Mouse (Mus musculus) kidney, adult 8-10 months (tissue): ENCODE measurements around the gene Sema5a.
A peak's percentile ranks its signal among the peaks of the same experiment; 100 is the strongest.

Source experiments
- DNase-seq, 2 experiments: peaks; one replicate each; pipeline ENCODE4 v3.0.0; 2022

Sema5a gene

GRCm38 (mm10) chr15:32568181-32568857, 323.7 kb downstream of the Sema5a start:
- peak in 1 of 2 experiments; percentile 6 for DNase-seq

DNA sequence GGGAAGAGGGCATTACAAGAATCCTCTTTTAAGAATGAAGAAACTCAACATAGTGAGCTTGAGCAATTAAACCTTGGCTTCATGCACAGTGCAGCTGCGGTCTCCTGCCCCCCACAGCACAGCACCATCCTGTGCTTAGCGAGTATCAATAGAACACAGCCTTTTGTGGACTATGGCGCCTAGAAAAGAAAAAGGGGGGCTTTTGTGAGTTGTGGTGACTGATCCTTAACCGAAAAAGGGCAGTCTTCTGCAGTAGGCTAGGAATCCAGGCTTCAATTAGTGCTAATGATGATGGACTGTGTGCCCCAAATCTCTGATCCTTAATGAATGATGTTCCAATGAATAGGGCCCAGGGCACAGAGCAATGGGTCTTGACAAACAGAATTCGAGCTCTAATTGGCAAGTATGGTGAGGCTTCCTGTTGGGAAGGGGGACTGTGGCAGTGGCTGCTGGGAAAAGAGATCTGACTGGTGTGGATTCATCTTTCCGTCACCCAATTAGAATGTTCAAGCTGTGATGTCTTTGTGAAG, 324.3 kb downstream of the Sema5a start:
- DNase-seq = no peak

DNA sequence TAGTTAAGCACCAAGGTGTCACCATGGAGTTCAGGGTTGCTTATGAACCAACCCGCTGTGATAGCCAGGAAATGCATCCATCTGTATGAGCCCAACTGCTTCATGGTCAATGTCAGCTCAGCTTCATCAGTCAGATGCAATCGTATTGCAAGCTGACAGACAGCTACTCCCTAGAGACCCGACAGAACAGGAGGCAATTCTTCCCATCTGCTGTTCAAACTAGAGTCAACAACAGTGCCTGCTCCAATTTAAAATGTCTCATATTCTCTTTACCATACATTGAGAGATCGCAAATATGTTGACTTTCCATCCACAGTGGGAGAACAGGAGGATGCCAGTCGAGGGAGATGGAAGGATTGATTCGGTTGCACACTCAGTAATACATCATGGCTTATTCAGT, 329.7 kb downstream of the Sema5a start:
- no peak for DNase-seq

GRCm38 (mm10) chr15:32575212-32575611, 330.6 kb downstream of the Sema5a start:
- DNase-seq = peak in 1 of 2 experiments; percentile 13

GRCm38 (mm10) chr15:32579351-32579750, 334.7 kb downstream of the Sema5a start:
- no peak for DNase-seq

DNA sequence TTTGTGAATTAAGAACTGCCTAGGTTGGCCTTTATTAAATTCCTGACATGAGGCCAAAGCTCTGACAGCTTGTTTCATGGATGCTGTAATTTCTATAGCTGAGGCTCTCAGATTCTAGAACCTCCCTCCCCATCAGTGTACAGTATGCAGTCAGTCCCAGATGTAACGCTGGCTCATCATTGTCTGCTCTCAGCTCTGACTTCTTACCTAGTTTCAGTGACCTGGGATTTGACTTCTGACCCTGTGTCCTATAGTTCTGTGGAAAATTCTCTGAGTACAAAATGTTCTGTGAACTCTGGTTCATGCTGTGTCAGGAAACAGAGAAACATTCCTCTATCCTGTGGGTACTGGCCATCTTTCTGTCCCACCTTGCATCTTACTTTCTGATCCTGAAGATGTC, 346.0 kb downstream of the Sema5a start:
- peak; percentile 7 to 17 for DNase-seq

DNA sequence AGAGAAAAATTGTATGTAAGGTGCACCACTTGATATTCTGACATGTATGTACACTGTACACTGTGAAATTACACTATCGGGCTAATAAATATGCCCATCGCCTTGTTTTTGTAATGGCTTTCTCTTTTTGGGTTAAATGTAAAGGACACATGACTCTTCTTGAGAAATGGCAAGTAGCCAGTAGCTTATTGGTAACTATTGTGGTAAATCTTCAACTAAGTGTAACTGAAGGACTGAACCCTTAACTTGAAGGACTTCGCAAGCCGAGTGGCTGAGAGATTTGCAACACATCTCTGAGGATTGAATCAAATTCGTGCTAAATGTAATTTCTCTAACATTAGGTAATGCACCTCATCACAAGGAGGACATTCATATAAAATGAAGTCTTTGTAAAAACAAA, 349.1 kb downstream of the Sema5a start:
- peak; percentile 8 to 64 for DNase-seq

DNA sequence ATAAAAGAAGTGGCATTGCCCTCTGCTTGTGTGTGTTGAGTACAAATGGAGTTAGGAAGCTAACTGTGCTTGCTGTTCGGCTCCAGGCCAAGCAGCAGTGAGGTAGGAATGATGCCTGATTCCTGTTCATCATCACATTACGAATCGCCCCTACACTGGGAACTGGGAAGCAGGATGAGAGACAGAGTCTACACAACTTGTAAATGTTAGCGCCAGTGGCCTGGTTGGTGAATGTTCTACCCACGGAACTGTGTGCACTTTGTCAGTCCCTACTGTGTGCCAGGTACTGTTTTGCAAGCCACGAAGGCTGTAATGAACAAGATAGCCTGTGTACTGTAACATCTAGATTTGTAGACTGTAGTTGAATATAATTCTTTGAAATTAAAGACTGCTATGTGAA, 352.0 kb downstream of the Sema5a start:
- DNase-seq = no peak

GRCm38 (mm10) chr15:32597189-32597588, 352.6 kb downstream of the Sema5a start:
- no peak for DNase-seq

DNA sequence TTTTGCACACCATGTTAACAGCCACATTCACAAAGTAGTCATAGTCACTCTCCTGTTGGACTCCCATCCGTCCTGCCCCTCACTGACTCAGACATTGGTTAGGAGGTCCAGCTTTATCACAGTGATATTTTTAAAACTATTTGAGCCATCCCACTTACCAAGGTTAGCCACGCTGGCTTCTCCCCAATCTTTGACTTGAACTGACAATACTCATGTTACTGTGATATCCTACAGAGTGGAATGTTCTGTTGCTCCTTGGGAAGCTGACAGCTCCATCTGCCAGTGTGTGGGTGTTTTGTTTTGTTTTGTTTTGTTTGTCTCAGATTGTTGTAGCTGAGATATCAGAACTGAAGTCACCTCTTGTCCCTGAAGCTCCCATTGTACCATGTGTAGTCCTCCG, 362.6 kb downstream of the Sema5a start:
- no peak for DNase-seq

GRCm38 (mm10) chr15:32610776-32611175, 366.2 kb downstream of the Sema5a start:
- peak; percentile 58 to 66 for DNase-seq

DNA sequence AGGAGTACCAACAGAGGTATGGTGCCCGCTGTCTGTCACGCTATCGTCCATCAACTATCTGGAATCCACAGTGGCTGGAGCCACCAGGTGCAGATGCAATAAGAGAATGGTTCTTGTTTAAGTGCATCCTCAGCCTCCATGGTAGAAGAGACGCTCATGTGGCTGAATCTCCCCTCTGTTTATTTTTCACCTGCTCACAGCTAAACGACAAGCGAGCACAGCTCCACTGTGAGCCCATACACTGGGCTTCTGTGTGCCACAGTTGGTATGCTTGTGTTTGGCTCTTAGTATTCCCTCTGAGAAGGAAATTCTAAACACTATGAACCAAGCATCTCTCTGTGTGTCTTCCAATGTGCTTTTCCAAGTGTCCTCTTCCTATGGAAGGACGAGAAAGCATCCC, 366.6 kb downstream of the Sema5a start:
- DNase-seq = no peak

DNA sequence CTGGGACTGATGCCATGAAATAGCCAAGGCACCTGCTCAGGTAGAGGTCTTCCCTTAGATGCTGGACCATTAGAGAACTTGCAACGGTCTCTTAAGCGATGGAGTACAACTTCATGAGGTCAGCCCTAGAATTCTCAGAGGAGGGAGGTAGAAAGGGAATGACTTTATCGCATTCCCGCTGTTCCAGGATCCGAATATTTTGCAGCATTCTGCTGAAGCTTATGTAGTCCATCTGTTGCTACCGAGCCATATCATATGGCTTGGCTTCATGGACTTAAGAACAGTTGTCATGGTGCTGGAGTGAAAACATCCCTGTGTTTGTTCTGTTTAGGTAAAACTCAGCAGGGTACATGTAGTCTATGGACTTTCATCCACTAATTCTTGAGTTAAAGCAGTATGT, 369.1 kb downstream of the Sema5a start:
- no peak for DNase-seq

DNA sequence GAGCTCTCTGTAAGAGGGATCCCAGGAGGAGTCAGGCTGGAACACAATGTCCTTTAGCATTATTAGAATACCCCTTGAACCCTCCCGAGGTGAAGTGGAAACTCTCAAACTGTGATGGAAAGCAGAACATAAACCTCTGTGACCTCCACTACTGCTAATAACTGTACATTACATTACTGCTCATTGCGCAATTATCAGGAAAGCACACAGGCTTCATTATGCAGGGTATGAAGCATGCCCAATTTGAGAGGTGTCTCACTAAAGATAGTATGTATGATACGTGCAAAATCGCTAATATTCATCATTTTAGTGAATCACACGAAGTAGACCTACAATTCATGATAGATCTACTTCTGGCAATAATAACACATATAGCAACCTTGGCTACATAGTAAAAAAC, 371.2 kb downstream of the Sema5a start:
- DNase-seq = no peak

- DNase-seq = no peak
These were observed 374.6 kb downstream of the Sema5a start for GRCm38 (mm10) chr15:32619199-32619598.

GRCm38 (mm10) chr15:32623037-32623739, 378.6 kb downstream of the Sema5a start:
- no peak for DNase-seq

DNA sequence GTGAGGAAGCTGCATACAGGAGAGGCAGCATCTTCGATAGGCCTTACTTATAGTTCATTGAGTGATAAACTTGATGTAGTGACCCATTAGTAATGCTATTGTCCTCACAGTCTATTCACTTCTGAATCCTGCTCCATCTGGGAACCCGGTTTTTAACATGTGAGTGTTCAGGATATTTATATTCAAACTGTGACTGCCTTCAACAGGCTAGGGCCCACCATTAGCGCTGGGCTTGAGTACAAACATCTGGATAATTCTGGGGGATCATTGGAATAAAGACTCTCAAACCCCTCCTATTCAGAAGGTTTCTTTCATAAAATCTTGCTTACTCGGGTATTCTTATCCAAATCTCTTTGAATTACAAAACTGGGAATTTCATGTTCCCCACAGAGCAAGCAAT, 379.5 kb downstream of the Sema5a start:
- DNase-seq = no peak

GRCm38 (mm10) chr15:32626031-32626430, 381.4 kb downstream of the Sema5a start:
- DNase-seq = no peak

DNA sequence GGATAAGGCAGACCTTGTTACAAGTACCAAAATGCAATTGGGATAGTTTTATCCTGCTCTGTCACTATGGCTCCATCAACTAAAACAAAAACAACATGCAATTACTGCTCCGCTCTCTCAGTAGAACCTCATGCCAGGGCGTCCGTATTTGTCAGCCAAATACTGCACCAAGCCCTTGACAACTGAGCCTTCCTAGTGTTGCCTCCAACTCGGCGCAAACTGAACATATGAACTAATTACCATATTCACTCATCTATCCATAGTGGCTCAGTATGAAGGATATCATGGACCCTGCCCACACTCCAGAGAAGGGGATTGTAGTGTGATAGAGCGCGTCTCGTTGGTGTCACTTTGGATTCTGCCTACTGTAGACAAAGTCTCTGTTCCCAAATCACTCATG, 389.1 kb downstream of the Sema5a start:
- DNase-seq = no peak

DNA sequence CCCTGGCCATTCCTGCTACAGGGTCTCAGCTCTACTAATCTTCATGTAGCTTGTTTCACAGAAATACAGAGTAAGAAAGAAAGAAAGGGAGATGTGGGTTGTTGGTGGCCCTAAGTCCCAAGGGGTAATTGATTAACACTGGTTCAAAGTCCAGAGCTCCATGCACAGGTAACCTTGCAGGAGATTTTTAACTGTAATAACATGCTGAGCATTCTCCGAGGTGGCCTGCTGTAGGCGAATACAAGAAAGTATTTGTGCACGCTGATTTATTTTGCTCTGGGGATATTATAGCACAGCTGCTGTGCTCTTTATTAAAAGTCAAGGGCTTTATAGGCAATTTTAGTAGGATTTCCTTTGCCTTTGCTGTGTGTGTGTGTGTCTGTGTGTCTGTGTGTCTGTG, 393.3 kb downstream of the Sema5a start:
- DNase-seq = peak; percentile 54 to 55

DNA sequence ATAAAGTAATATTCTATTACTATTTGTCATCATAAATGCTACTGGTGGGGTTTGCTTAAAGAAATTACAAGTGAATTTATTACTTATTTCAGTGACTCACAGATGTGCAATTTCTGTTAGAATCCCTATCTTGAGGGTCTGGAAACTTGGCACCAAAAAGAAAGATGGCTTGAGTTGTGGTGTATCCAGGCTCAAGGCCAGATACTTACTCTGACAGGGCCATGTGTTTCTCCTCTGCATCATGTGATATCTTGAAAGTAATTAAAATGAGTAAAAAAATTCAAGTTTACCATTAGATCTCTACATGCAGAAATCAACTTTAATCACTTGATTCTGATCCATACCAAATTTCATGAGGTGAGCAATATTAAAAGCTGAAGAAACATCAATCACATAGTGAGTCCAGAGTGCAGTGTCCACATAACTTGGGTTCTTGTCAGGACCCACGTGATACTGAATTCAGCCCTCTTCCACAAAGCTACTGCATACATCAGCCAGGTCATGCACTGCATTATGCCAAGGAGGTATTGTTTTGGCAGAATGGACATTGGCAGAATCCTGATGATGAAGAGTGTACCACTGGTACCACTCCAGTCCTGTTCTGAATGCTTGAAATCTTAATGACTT, 402.6 kb downstream of the Sema5a start:
- no peak for DNase-seq

DNA sequence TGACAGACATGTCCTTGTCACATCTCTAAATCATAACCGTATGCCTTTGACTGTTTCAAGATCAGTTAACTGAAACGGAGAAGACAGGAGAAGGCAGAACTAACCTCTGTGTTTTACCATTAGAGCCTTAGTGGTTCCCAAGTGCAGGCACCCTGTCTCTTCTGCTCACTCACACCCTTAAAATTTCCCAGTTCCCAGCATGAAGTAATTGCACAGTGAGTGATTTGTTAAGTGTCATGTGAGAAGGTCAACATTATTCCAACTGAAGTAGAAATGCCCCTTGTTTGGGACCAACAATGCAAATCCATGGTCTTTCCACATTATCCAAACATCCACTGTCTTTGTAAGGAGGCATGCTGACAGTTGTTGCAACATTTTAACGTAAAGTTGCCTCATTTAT, 409.4 kb downstream of the Sema5a start:
- no peak for DNase-seq

DNA sequence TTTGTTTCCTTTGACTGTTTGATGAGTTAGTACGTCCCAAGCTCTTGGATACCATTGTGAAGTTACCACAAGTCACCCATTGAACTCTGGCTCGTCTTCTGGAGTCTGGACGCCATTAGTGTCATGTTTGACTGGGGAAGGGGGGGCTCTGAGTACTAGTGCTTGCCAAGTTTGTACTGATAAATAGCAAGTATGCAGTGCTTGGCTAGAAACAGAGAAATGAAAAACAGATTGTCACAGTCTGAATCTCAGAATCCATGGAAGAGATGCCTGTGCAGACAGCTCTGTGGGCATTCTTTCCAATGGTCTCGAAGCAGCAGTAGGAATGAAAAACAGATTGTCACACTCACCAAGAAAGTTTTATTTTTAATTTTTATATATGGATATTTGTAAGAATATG, 411.4 kb downstream of the Sema5a start:
- no peak for DNase-seq

DNA sequence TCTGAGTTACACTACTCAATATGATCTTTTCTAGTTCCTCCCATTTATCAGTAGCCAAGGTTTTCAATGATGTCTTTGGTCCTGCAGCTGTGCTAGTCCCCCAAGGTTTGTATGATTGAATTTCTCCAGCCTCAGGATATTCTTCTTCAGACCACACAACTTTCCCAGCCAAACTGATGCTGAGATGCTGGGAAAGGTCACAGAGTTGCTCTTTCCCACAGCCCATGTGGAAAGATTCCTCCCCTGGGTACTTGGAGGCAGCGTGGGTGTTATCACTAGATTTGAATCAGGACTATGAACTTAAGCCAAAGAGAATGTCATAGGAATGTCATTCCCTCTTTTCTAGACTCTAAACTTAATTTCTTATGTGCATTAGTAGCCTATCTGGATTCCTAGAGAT, 431.8 kb downstream of the Sema5a start:
- no peak for DNase-seq
